Mouse (Mus musculus): ENCODE measurements at regions not wholly inside any gene's neighbourhood (a gene's known extent, or its start where the extent isn't known, plus 50 kb on each side); places are given as distances from the start of the nearest gene placed in this dataset.

- no peaks in the 10 kb centered on the region for H3K36me3 ChIP-seq (ENCODE audit: control insufficient read depth, insufficient read depth, low read length)
- no peak overlapping the region for H3K4me2 ChIP-seq (ENCODE audit: low read depth, severe bottlenecking)
- no peaks in the 10 kb centered on the region for H3K9me3 ChIP-seq (ENCODE audit: control insufficient read depth, low read length)
- no peak overlapping the region for H3K4me3 ChIP-seq (ENCODE audit: low read depth, low read length)
- DNase-seq (ENCODE audit: low spot score) (no peak), ATAC-seq (ENCODE audit: insufficient number of reproducible peaks, low FRiP score, low TSS enrichment, low read depth) (no peak)
- 70% methylated on average over 3 of the region's 3 CpGs for WGBS
- no peak overlapping the region for H3K9ac ChIP-seq (ENCODE audit: low read length)
- H3K4me1 ChIP-seq (ENCODE audit: control insufficient read depth, insufficient read depth, low read length), result no peaks in the 10 kb centered on the region
- H3K27me3 ChIP-seq (ENCODE audit: control insufficient read depth, insufficient read depth, low read length), result no peaks in the 10 kb centered on the region
- H3K27ac ChIP-seq (replicated peaks; ENCODE audit: low read depth, low read length), result no peak overlapping the region
These were observed 124.4 kb downstream of the CK137956 start for GRCm38 (mm10) chr4:127846321-127846720.

DNA sequence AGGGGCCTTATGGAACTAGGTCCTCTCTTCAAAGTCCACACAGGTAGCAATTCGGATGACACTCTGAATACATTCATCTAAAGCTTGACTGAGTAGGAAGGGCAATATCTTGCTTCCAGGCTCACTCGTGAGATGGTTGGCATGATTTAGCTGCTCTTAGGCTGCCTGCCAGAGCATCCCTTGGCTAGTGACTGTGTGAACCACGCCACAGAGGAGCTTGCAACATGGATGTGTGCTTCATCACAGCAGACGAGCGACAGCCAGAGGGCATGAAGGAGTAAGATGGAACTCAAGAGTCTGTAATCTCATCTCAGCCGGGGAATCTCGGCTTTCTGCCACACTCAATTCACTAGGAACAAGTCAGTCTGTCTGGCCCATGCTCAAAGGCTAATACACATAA is 127.3 kb downstream of the CK137956 start:
- H3K4me2 ChIP-seq (ENCODE audit: low read depth, severe bottlenecking), result no peak overlapping the region
- WGBS, result 87% methylated on average over 7 of the region's 7 CpGs
- no peaks in the 10 kb centered on the region for H3K27me3 ChIP-seq (ENCODE audit: control insufficient read depth, insufficient read depth, low read length)
- H3K27ac ChIP-seq (replicated peaks; ENCODE audit: low read depth, low read length), result no peak overlapping the region
- DNase-seq (ENCODE audit: low spot score), result no peak
- H3K4me1 ChIP-seq (ENCODE audit: control insufficient read depth, insufficient read depth, low read length), result no peaks in the 10 kb centered on the region
- H3K9me3 ChIP-seq (ENCODE audit: control insufficient read depth, low read length), result no peaks in the 10 kb centered on the region
- no peaks in the 10 kb centered on the region for H3K36me3 ChIP-seq (ENCODE audit: control insufficient read depth, insufficient read depth, low read length)
- H3K9ac ChIP-seq (ENCODE audit: low read length), result no peak overlapping the region
- ATAC-seq (ENCODE audit: insufficient number of reproducible peaks, low FRiP score, low TSS enrichment, low read depth), result no peak
- no peak overlapping the region for H3K4me3 ChIP-seq (ENCODE audit: low read depth, low read length)

- Histone ChIP-seq H3K4me1 (ENCODE audit: control insufficient read depth, insufficient read depth, low read length) (no peaks in the 10 kb centered on the region), H3K9me3 (ENCODE audit: control insufficient read depth, low read length) (no peaks in the 10 kb centered on the region), H3K4me3 (ENCODE audit: low read depth, low read length) (no peak overlapping the region), H3K4me2 (ENCODE audit: low read depth, severe bottlenecking) (no peak overlapping the region), H3K36me3 (ENCODE audit: control insufficient read depth, insufficient read depth, low read length) (no peaks in the 10 kb centered on the region), H3K27ac (replicated peaks; ENCODE audit: low read depth, low read length) (no peak overlapping the region), H3K9ac (ENCODE audit: low read length) (no peak overlapping the region), H3K27me3 (ENCODE audit: control insufficient read depth, insufficient read depth, low read length) (no peaks in the 10 kb centered on the region)
- WGBS, result 88% methylated on average over 6 of the region's 6 CpGs
- DNase-seq (ENCODE audit: low spot score), result no peak
- ATAC-seq (ENCODE audit: insufficient number of reproducible peaks, low FRiP score, low TSS enrichment, low read depth), result no peak
These were observed 137.1 kb downstream of the CK137956 start for GRCm38 (mm10) chr4:127833668-127834067.

GRCm38 (mm10) chr4:127826988-127827387 is 143.8 kb downstream of the CK137956 start:
- H3K9me3 ChIP-seq (ENCODE audit: control insufficient read depth, low read length), result no peaks in the 10 kb centered on the region
- no peak overlapping the region for H3K4me2 ChIP-seq (ENCODE audit: low read depth, severe bottlenecking)
- no peak overlapping the region for H3K4me3 ChIP-seq (ENCODE audit: low read depth, low read length)
- H3K4me1 ChIP-seq (ENCODE audit: control insufficient read depth, insufficient read depth, low read length), result no peaks in the 10 kb centered on the region
- no peak for ATAC-seq (ENCODE audit: insufficient number of reproducible peaks, low FRiP score, low TSS enrichment, low read depth)
- no peak for DNase-seq (ENCODE audit: low spot score)
- no peaks in the 10 kb centered on the region for H3K27me3 ChIP-seq (ENCODE audit: control insufficient read depth, insufficient read depth, low read length)
- no peak overlapping the region for H3K27ac ChIP-seq (replicated peaks; ENCODE audit: low read depth, low read length)
- no peak overlapping the region for H3K9ac ChIP-seq (ENCODE audit: low read length)
- no peaks in the 10 kb centered on the region for H3K36me3 ChIP-seq (ENCODE audit: control insufficient read depth, insufficient read depth, low read length)
- WGBS, result 85% methylated on average over 8 of the region's 8 CpGs

DNA sequence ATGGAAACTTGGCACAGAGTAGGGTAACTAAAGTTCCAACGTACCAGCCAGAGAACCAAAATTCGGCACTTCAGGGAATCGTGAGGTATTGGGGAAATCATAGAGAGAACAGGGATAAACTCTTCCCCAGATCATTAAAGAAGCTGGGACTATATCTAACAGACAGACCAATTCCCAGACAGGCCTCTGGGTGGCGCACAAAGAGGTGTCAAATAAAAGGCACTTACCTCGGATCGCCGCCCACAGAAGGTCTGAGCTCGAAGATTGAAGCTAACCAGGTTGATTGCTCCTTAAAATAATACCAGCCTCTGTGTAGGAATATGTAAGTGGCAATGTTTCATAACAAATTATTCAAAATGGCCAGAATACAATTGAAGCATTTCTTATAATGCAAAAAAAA is 151.2 kb downstream of the CK137956 start:
- Histone ChIP-seq H3K4me3 (ENCODE audit: low read depth, low read length) (no peak overlapping the region), H3K36me3 (ENCODE audit: control insufficient read depth, insufficient read depth, low read length) (no peaks in the 10 kb centered on the region), H3K4me1 (ENCODE audit: control insufficient read depth, insufficient read depth, low read length) (no peaks in the 10 kb centered on the region), H3K4me2 (ENCODE audit: low read depth, severe bottlenecking) (no peak overlapping the region), H3K27ac (replicated peaks; ENCODE audit: low read depth, low read length) (no peak overlapping the region), H3K9me3 (ENCODE audit: control insufficient read depth, low read length) (no peaks in the 10 kb centered on the region), H3K27me3 (ENCODE audit: control insufficient read depth, insufficient read depth, low read length) (no peaks in the 10 kb centered on the region), H3K9ac (ENCODE audit: low read length) (no peak overlapping the region)
- ATAC-seq (ENCODE audit: insufficient number of reproducible peaks, low FRiP score, low TSS enrichment, low read depth), result no peak
- DNase-seq (ENCODE audit: low spot score), result no peak
- 84% methylated on average over 8 of the region's 8 CpGs for WGBS

GRCm38 (mm10) chr4:127819009-127819408 is 151.7 kb downstream of the CK137956 start:
- Histone ChIP-seq H3K27ac (replicated peaks; ENCODE audit: low read depth, low read length) (no peak overlapping the region), H3K4me3 (ENCODE audit: low read depth, low read length) (no peak overlapping the region), H3K4me2 (ENCODE audit: low read depth, severe bottlenecking) (no peak overlapping the region), H3K27me3 (ENCODE audit: control insufficient read depth, insufficient read depth, low read length) (no peaks in the 10 kb centered on the region), H3K36me3 (ENCODE audit: control insufficient read depth, insufficient read depth, low read length) (no peaks in the 10 kb centered on the region), H3K9ac (ENCODE audit: low read length) (no peak overlapping the region), H3K4me1 (ENCODE audit: control insufficient read depth, insufficient read depth, low read length) (no peaks in the 10 kb centered on the region), H3K9me3 (ENCODE audit: control insufficient read depth, low read length) (no peaks in the 10 kb centered on the region)
- DNase-seq (ENCODE audit: low spot score) (no peak), ATAC-seq (ENCODE audit: insufficient number of reproducible peaks, low FRiP score, low TSS enrichment, low read depth) (no peak)
- WGBS, result 83% methylated on average over 5 of the region's 5 CpGs

- no peaks in the 10 kb centered on the region for H3K9me3 ChIP-seq (ENCODE audit: control insufficient read depth, low read length)
- no peak overlapping the region for H3K4me3 ChIP-seq (ENCODE audit: low read depth, low read length)
- H3K4me2 ChIP-seq (ENCODE audit: low read depth, severe bottlenecking), result no peak overlapping the region
- H3K27ac ChIP-seq (replicated peaks; ENCODE audit: low read depth, low read length), result no peak overlapping the region
- no peak for DNase-seq (ENCODE audit: low spot score)
- H3K36me3 ChIP-seq (ENCODE audit: control insufficient read depth, insufficient read depth, low read length), result no peaks in the 10 kb centered on the region
- H3K27me3 ChIP-seq (ENCODE audit: control insufficient read depth, insufficient read depth, low read length), result no peaks in the 10 kb centered on the region
- WGBS, result 92% methylated on average over 6 of the region's 6 CpGs
- no peaks in the 10 kb centered on the region for H3K4me1 ChIP-seq (ENCODE audit: control insufficient read depth, insufficient read depth, low read length)
- H3K9ac ChIP-seq (ENCODE audit: low read length), result no peak overlapping the region
- no peak for ATAC-seq (ENCODE audit: insufficient number of reproducible peaks, low FRiP score, low TSS enrichment, low read depth)
These were observed 156.1 kb downstream of the CK137956 start for GRCm38 (mm10) chr4:127814631-127815030.

DNA sequence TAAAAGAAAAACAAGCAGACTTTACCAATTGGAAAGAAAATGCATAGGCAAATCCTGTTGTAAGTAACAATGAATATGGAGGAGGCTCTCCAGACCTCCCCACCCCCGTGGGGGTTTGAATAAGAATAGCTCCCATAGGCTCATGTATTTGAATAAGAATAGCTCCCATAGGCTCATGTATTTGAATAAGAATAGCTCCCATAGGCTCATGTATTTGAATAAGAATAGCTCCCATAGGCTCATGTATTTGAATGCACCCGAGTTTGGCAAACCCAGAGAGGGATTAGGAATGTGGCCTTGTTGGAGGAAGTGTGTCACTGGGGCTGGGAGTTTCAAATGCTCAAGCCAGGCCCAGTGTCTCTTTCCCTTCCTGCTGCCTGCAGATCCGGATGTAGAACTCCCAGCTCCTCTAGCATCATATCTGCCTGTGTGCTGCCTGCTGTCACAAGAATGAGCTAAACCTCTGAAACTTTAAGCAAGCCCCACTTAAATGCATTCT is 158.7 kb downstream of the CK137956 start:
- H3K4me1 ChIP-seq (ENCODE audit: control insufficient read depth, insufficient read depth, low read length), result no peaks in the 10 kb centered on the region
- H3K36me3 ChIP-seq (ENCODE audit: control insufficient read depth, insufficient read depth, low read length), result no peaks in the 10 kb centered on the region
- no peak overlapping the region for H3K9ac ChIP-seq (ENCODE audit: low read length)
- no peak overlapping the region for H3K4me2 ChIP-seq (ENCODE audit: low read depth, severe bottlenecking)
- H3K9me3 ChIP-seq (ENCODE audit: control insufficient read depth, low read length), result no peaks in the 10 kb centered on the region
- DNase-seq (ENCODE audit: low spot score) (no peak), ATAC-seq (ENCODE audit: insufficient number of reproducible peaks, low FRiP score, low TSS enrichment, low read depth) (no peak)
- no peak overlapping the region for H3K27ac ChIP-seq (replicated peaks; ENCODE audit: low read depth, low read length)
- H3K27me3 ChIP-seq (ENCODE audit: control insufficient read depth, insufficient read depth, low read length), result no peaks in the 10 kb centered on the region
- 83% methylated on average over 3 of the region's 3 CpGs for WGBS
- no peak overlapping the region for H3K4me3 ChIP-seq (ENCODE audit: low read depth, low read length)

DNA sequence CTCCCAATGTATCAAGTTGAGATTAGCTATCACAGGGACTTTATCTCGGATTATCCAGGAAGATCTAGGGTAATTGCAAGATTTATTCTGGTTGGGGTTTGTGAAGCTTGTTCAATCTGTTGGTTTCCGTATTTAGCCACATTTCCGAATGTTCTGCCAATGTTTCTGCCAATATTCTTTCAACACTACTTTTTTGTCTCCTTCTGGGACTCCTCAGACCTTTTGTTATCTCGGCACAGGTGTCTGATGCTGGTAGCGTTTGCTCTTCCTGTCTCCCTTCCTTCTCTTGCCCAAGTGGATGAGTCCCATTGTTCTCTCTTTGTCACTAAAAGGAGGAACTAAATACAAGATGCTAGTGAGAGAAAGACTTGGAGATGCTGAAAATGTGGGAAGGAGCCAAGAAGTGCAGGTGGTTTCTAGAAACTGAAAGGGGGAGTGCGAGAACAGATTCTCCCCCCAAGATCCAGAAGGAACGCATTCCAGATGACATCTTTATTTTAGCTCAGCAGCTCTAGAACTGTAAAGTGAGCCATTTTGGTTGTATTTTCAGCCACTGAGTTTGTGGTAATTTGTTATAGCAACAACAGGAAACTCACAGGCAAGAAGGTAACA is 159.7 kb downstream of the CK137956 start:
- Histone ChIP-seq H3K4me2 (ENCODE audit: low read depth, severe bottlenecking) (no peak overlapping the region), H3K36me3 (ENCODE audit: control insufficient read depth, insufficient read depth, low read length) (no peaks in the 10 kb centered on the region), H3K9ac (ENCODE audit: low read length) (no peak overlapping the region), H3K4me3 (ENCODE audit: low read depth, low read length) (no peak overlapping the region), H3K9me3 (ENCODE audit: control insufficient read depth, low read length) (no peaks in the 10 kb centered on the region), H3K27ac (replicated peaks; ENCODE audit: low read depth, low read length) (no peak overlapping the region), H3K4me1 (ENCODE audit: control insufficient read depth, insufficient read depth, low read length) (no peaks in the 10 kb centered on the region), H3K27me3 (ENCODE audit: control insufficient read depth, insufficient read depth, low read length) (no peaks in the 10 kb centered on the region)
- no peak for ATAC-seq (ENCODE audit: insufficient number of reproducible peaks, low FRiP score, low TSS enrichment, low read depth)
- 90% methylated on average over 7 of the region's 7 CpGs for WGBS
- no peak for DNase-seq (ENCODE audit: low spot score)
